Mouse (Mus musculus): ENCODE data around the gene Necap2. TPM values are rescaled to one million over a fixed set of nuclear protein-coding genes. Genes with fewer than 3 reads are reported as not detected.
A peak's percentile ranks its signal among the peaks of the same experiment; 100 is the strongest.

Necap2 gene
- polyA plus RNA-seq, 1 experiment: 58.5 TPM

GRCm38 (mm10) chr4:141056970-141057369 lies 21.2 kb downstream of the Necap2 start:
- TF ChIP-seq CTCF (IDR thresholded peaks at IDR 0.05; ENCODE audit: borderline replicate concordance, extremely low read depth, insufficient read depth, insufficient read length) (no peak), POLR2A (IDR thresholded peaks at IDR 0.05; ENCODE audit: borderline replicate concordance, extremely low read depth, insufficient read depth, insufficient read length, poor library complexity, severe bottlenecking) (no peak)
- DNase-seq (ENCODE audit: low read depth): no peak

- no peak for TF ChIP-seq CTCF (IDR thresholded peaks at IDR 0.05; ENCODE audit: borderline replicate concordance, extremely low read depth, insufficient read depth, insufficient read length)
- TF ChIP-seq POLR2A (IDR thresholded peaks at IDR 0.05; ENCODE audit: borderline replicate concordance, extremely low read depth, insufficient read depth, insufficient read length, poor library complexity, severe bottlenecking): no peak
- peak; percentile 91 for DNase-seq (ENCODE audit: low read depth)
Measured at GRCm38 (mm10) chr4:141053568-141054161, 24.5 kb downstream of the Necap2 start.

GRCm38 (mm10) chr4:141053138-141053537 lies 25.0 kb downstream of the Necap2 start:
- no peak for DNase-seq (ENCODE audit: low read depth)
- TF ChIP-seq POLR2A (IDR thresholded peaks at IDR 0.05; ENCODE audit: borderline replicate concordance, extremely low read depth, insufficient read depth, insufficient read length, poor library complexity, severe bottlenecking) (no peak), CTCF (IDR thresholded peaks at IDR 0.05; ENCODE audit: borderline replicate concordance, extremely low read depth, insufficient read depth, insufficient read length) (no peak)

DNA sequence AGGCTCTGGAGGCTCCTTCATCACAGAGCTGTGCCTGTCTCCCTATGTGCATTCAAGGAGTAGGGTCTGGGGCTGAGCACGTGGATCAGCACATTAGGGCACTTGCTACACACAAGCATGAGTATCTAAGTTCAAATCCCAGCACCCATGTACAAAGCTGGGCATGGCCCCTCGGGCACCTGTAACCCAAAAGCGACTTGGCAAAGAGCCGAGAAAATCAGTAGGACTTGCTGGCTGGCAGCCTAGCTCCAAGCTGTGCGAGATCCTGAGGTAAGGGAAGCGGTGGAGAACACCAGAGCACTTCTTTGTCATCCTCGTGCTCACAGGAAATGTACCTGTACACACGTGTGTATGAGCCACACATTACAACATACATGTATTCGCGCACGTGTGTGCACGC lies 25.7 kb downstream of the Necap2 start:
- TF ChIP-seq POLR2A (IDR thresholded peaks at IDR 0.05; ENCODE audit: borderline replicate concordance, extremely low read depth, insufficient read depth, insufficient read length, poor library complexity, severe bottlenecking) (no peak), CTCF (IDR thresholded peaks at IDR 0.05; ENCODE audit: borderline replicate concordance, extremely low read depth, insufficient read depth, insufficient read length) (no peak)
- DNase-seq (ENCODE audit: low read depth): peak; percentile 60

DNA sequence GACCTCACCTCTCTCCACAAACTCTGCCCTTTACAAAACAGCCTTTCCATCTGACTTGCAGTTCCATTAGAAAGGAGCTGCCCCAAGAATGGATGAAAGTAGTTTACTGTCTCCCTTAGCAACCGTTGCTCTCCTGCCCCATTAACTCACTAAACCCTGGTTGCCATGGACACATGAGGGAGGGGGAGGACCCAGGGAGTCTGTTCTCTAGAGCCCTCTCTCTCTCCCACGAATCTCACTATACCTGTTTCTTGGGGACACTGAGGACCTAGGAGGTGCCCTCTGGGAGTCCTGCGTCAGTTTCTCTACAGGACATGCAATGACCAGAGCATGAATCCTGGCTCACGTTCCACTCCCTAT lies 28.7 kb downstream of the Necap2 start:
- peak; percentile 97 for DNase-seq (ENCODE audit: low read depth)
- TF ChIP-seq POLR2A (IDR thresholded peaks at IDR 0.05; ENCODE audit: borderline replicate concordance, extremely low read depth, insufficient read depth, insufficient read length, poor library complexity, severe bottlenecking) (no peak), CTCF (IDR thresholded peaks at IDR 0.05; ENCODE audit: borderline replicate concordance, extremely low read depth, insufficient read depth, insufficient read length) (no peak)

GRCm38 (mm10) chr4:141048810-141049475 lies 29.2 kb downstream of the Necap2 start:
- DNase-seq (ENCODE audit: low read depth): peak; percentile 80
- TF ChIP-seq POLR2A (IDR thresholded peaks at IDR 0.05; ENCODE audit: borderline replicate concordance, extremely low read depth, insufficient read depth, insufficient read length, poor library complexity, severe bottlenecking): no peak

- TF ChIP-seq CTCF (IDR thresholded peaks at IDR 0.05; ENCODE audit: borderline replicate concordance, extremely low read depth, insufficient read depth, insufficient read length) (peak; percentile 89), POLR2A (IDR thresholded peaks at IDR 0.05; ENCODE audit: borderline replicate concordance, extremely low read depth, insufficient read depth, insufficient read length, poor library complexity, severe bottlenecking) (no peak)
- DNase-seq (ENCODE audit: low read depth): peak; percentile 82
Measured at GRCm38 (mm10) chr4:141044816-141045215, 33.3 kb downstream of the Necap2 start.

DNA sequence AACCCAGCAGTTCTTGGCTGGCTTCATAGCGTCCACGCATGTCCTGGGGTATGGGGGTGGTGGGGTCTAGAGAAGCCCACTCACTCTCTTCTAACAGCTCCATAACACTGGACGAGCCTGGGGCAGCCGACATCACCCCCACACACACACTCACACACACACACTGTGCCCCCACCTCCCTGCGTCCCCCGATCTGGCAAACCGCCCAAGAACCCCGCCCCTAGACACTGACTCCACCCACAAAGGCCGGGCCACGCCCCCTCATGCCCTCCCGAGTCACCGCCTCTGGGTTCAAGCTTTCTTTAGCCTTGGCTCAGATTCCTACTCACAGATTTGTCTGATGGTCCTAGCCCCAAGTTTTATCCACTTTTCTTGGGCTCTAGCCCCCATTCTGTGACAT lies 37.0 kb downstream of the Necap2 start:
- no peak for DNase-seq (ENCODE audit: low read depth)
- TF ChIP-seq POLR2A (IDR thresholded peaks at IDR 0.05; ENCODE audit: borderline replicate concordance, extremely low read depth, insufficient read depth, insufficient read length, poor library complexity, severe bottlenecking) (no peak), CTCF (IDR thresholded peaks at IDR 0.05; ENCODE audit: borderline replicate concordance, extremely low read depth, insufficient read depth, insufficient read length) (no peak)

- DNase-seq (ENCODE audit: low read depth): no peak
- TF ChIP-seq POLR2A (IDR thresholded peaks at IDR 0.05; ENCODE audit: borderline replicate concordance, extremely low read depth, insufficient read depth, insufficient read length, poor library complexity, severe bottlenecking) (no peak), CTCF (IDR thresholded peaks at IDR 0.05; ENCODE audit: borderline replicate concordance, extremely low read depth, insufficient read depth, insufficient read length) (no peak)
Measured at GRCm38 (mm10) chr4:141033606-141034549, 44.3 kb downstream of the Necap2 start.

GRCm38 (mm10) chr4:141031733-141032132 lies 46.4 kb downstream of the Necap2 start:
- peak; percentile 97 for TF ChIP-seq CTCF (IDR thresholded peaks at IDR 0.05; ENCODE audit: borderline replicate concordance, extremely low read depth, insufficient read depth, insufficient read length)
- no peak for TF ChIP-seq POLR2A (IDR thresholded peaks at IDR 0.05; ENCODE audit: borderline replicate concordance, extremely low read depth, insufficient read depth, insufficient read length, poor library complexity, severe bottlenecking)
- DNase-seq (ENCODE audit: low read depth): peak; percentile 85

DNA sequence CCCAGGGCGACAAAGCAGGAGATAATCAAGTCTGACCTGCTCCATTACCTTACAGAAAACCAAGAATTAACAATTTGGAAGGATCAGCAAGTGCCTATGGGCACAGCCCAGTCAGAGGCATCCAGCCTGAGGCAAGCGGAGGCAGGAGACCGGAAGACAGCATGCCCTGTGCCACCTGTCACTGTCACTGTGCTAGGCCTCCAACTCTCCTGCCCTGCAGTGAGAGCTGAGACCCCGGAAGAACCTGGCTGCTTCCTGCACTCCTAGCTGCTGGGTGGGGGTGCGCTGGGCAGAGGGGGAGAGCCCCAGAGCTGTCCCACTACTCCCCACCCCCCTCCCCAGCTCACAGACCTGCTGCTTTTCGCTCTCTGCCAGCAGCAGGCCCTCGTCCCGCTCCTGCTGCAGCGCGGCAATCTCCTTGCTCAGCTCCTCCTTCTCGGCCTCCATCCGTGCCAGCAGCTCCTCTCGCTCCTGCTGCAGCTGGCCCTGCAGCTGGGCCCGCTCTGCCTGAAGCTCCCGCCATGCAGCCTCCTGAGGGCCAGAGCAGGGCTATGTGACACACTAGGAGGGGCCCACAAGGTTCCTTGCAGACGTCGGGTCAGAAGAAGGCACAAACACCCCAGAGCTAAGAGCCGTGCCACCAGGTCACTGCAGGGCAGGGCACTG lies 47.5 kb downstream of the Necap2 start:
- DNase-seq (ENCODE audit: low read depth): no peak

More for the DNA sequence above, 47.5 kb downstream of the Necap2 start:
- no peak for TF ChIP-seq CTCF (IDR thresholded peaks at IDR 0.05; ENCODE audit: borderline replicate concordance, extremely low read depth, insufficient read depth, insufficient read length)
- no peak for TF ChIP-seq POLR2A (IDR thresholded peaks at IDR 0.05; ENCODE audit: borderline replicate concordance, extremely low read depth, insufficient read depth, insufficient read length, poor library complexity, severe bottlenecking)
